Mouse (Mus musculus): ENCODE data around the gene Ncdn.

- TF ChIP-seq POLR2A (IDR thresholded peaks at IDR 0.05; ENCODE audit: borderline replicate concordance, low read depth, low read length) (no peak), CTCF (IDR thresholded peaks at IDR 0.05; ENCODE audit: low read depth, low read length) (no peak)
These were observed 563 bp downstream of the Ncdn start for GRCm38 (mm10) chr4:126752608-126753141.
